Mouse (Mus musculus): ENCODE data around the gene Dag1.

Dag1 gene

DNA sequence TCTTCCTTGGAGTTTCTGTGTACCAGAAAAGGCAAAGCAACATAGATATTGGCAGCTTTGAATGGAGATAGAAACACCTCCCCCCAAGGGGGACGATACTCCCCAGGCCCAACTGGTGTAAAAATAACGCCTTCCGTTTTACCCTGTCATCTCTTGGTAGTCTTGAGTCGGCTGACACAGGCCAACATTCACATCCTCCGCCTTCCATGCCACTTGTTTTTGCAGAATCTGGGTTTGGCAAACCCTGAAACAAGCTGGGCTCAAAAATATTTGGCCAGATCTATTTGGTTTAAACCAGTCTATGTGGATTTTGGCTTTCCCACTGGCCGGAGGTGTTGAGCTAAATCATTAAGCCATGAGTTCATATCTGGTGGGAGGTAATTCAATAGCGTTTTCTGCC is 74.7 kb downstream of the Dag1 start:
- no peak for DNase-seq (ENCODE audit: extremely low read depth, low read depth, low spot score)

- no peak for DNase-seq (ENCODE audit: extremely low read depth, low read depth, low spot score)
Measured at GRCm38 (mm10) chr9:108188511-108188910, 75.2 kb downstream of the Dag1 start.

DNA sequence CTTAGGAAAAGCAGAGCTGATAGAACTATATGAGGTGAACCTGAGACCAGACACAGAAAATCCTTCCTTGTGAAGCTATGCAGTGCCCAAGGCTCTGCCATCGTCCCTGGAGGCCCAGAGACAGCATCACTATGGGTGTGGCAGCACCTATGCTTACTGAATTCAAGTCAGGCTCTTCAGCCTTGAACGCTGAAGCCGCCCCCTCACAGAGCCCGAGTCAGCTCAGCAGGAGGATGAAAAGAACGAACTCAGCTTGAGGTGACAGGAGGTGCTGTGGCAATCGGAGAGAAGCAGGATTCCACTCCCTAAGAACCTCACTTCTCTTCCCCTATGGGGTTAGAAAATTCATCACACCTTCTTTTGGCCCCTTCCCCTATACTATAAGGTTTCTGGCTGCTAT is 76.1 kb downstream of the Dag1 start:
- no peak for DNase-seq (ENCODE audit: extremely low read depth, low read depth, low spot score)

GRCm38 (mm10) chr9:108185786-108186185 is 78.0 kb downstream of the Dag1 start:
- DNase-seq (ENCODE audit: extremely low read depth, low read depth, low spot score), result no peak

- no peak for DNase-seq (ENCODE audit: extremely low read depth, low read depth, low spot score)
Measured at GRCm38 (mm10) chr9:108183531-108183994, 80.2 kb downstream of the Dag1 start.

GRCm38 (mm10) chr9:108182806-108183506 is 80.8 kb downstream of the Dag1 start:
- DNase-seq (ENCODE audit: extremely low read depth, low read depth, low spot score), result no peak

- no peak for DNase-seq (ENCODE audit: extremely low read depth, low read depth, low spot score)
Measured at GRCm38 (mm10) chr9:108178391-108178790, 85.4 kb downstream of the Dag1 start.

- no peak for DNase-seq (ENCODE audit: extremely low read depth, low read depth, low spot score)
Measured at GRCm38 (mm10) chr9:108175116-108175838, 88.5 kb downstream of the Dag1 start.

DNA sequence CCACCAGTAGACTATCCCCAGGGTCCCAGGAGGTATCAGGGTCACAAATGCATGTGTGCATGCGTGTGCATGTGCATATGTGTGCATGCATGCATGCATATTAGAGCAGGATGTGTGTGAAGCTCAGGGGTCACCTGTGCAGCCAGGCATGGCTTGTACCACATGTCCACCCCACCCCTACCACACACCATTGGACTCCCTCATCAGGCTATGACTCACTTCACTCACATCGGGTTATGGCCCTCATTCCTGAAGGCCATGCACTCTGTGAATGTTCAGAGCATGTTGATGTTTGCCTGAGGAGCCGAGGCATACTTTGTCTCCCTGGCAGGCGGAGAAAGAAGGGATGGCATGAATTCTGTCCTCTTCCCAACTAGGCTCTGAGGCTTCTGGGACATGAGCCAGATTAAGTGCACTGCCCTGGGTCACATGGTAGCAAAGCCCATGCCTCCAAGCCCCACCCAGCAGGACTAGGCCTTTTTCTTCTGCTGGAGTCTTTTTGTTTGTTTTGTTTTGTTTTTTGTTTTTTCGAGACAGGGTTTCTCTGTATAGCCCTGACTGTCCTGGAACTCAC is 90.9 kb downstream of the Dag1 start:
- DNase-seq (ENCODE audit: extremely low read depth, low read depth, low spot score), result no peak

DNA sequence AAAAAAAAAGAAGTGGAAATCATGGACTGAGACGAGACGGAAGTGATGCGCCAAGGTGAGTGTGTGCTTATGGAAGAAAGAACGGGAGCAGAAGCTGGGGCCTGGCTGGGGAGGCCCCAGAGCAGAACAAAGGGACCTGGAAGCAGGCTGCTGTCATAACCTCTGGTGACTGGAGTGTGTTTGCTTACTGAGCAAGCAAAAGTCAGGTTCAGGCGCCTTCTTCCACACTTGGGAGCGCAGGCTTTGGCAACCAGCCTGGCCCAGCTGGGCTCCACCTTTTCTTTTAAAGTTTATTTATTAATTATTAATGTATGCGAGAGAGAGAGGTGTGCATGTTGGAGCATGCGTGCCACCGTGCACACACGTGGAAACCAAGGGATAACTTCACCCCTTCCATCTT is 94.0 kb downstream of the Dag1 start:
- DNase-seq (ENCODE audit: extremely low read depth, low read depth, low spot score), result no peak

DNA sequence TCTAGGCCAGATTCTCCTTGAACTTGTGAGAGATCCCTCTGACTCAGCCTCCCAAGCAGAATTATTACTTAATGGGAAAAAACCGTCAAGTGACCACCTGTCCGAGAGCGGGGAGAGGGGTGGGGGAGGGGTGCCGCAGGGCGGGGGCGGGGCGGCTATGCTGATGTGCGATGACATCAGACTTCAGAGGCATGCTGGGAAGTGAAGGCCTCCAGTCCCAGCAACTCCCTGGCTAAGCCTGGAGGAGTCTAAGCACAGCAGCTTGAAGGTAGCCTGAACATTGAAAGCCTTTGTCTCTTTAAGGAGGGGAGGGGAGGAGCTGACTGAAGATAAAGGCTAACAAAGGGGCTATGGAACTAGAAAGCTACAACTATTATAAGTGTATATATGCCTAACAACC is 98.6 kb downstream of the Dag1 start:
- DNase-seq (ENCODE audit: extremely low read depth, low read depth, low spot score), result no peak

DNA sequence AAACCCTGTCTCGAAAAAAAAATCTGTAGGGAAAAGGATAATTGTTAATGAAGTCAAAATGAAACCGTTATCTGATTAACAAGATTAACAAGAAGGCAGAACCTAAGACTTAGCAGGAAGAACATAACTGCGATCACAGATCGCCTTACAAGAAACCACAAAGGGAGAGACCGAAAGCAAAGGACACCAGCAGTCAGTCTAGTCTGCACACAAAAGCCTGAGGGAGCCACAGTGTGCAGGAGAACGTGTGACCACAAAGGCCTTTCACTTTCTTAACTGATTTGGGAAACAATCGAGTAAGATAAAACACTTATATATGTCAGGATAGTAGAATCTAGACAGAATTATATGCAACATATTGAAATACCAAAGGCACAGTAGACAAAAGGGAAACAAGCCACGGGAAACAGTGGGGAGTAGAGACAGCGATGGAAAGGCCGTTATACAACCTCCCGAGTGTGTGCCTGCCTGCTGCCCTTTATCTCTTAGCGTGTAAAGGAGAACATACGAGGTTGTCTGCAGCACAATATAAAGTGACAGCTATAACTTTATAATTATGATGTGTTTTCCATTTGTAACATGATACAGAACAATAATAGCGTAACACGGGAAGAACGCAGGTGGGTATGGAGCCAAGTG is 100.0 kb downstream of the Dag1 start:
- no peak for DNase-seq (ENCODE audit: extremely low read depth, low read depth, low spot score)

- no peak for DNase-seq (ENCODE audit: extremely low read depth, low read depth, low spot score)
Measured at GRCm38 (mm10) chr9:108157891-108158290, 105.9 kb downstream of the Dag1 start.

DNA sequence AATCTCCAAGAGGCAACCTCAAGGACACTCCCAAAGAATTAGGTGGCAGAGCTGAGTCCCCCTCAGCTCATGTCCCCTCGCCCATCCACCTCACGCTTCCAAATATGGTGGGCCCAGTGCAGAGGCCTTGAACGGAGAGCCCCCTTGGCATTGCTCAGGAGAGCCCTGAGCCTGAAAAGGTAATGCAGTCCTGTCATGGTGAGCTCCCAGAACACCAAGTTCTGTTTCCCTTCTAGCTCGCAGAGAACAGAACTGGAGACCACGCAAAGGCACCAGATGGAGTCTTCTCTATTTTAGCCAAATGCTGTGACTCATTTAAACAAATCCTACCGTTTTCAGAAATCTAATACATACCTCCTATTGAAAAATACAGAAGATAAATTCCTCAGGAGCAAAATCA is 106.3 kb downstream of the Dag1 start:
- no peak for DNase-seq (ENCODE audit: extremely low read depth, low read depth, low spot score)

DNA sequence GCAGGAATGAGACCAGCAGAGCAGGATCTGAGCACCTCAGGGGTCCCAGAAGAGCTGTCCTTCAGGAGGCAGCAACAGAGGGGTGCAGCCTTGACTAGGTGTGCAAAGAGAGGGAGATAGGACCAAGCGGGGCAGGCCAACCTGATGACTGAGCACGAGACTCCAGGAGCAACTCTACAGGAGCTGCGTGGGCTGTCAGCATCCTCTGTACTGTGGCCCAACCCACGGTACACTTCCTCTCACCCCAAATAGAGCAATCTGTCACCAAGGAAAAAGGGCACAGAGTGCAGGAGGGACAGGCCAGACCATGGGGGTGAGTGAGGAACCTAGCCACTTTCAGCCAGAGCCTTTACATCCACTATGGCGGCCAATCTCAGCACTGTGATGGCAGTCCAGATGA is 107.0 kb downstream of the Dag1 start:
- DNase-seq (ENCODE audit: extremely low read depth, low read depth, low spot score), result no peak

DNA sequence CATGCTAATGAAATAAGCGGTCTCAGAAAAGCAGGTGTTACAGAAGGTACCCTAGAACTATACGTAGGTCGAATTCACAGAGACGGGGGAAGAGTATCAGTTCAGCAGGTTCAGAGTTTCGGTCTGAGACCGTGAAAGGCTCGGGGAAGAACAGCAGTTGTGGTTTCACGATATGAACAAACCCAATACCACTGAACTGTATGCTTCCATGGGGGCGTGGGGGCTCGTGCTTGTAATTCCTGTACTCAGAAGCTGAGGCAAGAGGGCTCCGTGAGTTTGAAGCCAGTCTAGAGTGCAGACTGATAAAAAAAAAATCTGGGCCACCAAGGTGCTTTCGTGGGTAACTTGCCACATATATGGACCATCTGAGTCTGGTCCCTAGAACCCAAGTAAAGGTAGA is 108.9 kb downstream of the Dag1 start:
- no peak for DNase-seq (ENCODE audit: extremely low read depth, low read depth, low spot score)
